Mouse (Mus musculus) neutrophil, adult 65 days (primary cell): ENCODE measurements around the gene Ing5. TPM values are rescaled to one million over a fixed set of nuclear protein-coding genes. Genes with fewer than 3 reads are reported as not detected.

Experiments used
- total RNA-seq: library from RNA; stranded (reverse); gene quantifications from 2 replicates; pipeline ENCODE4 v1.2.4, GENCODE M21; 2023

Gene Ing5
- total RNA-seq, result 33.9 and 43.8 TPM in 2 replicates

GRCm38 (mm10) chr1:93803556-93804507 lies at the start of gene Ing5:
Gene Ing5 (plus strand): TSS chr1:93803965.

GRCm38 (mm10) chr1:93754573-93755290 lies 49.0 kb upstream of the Ing5 start, which contains the start of gene Thap4:
Gene Thap4 (minus strand): TSS chr1:93754864.

DNA sequence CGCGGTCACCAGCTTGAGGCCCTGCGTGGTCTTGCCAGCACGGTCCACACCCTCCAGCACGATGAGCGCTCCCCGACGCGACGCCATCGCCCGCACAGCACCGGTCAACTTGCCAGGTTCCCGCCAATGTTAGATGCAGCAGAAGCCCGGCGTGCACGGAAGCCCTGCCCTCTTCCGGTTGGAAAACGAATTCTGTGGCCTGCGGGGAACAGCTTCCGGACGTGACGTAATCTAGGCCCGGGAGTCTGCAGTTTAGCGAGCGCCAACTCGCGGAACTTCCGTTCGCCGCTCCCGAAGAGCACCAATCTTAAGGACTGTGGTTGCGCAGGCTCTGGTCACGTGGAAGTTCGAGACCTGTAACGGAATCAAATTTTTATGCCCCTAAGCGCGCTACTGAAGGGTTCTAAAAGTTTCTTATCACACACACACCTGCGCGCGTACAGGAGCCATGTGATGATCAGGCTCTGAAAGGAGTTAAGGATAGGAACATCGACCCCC lies 2.0 kb upstream of the Ing5 start, which contains the start of gene Dtymk:
Gene Dtymk, minus strand, starts transcription at position 194 of the 498 bp plus-strand sequence.

GRCm38 (mm10) chr1:93824609-93825008 lies 20.8 kb downstream of the Ing5 start, which contains the start of gene D2hgdh:
Gene D2hgdh (plus strand): TSS chr1:93824909.

GRCm38 (mm10) chr1:93861048-93861447 lies 57.3 kb downstream of the Ing5 start, which contains the start of gene Gal3st2:
Gene Gal3st2 (plus strand): TSS chr1:93861306.

Other genes with a start within 250 kb of the Ing5 start
- gene Stk25, start 145.3 kb upstream of the Ing5 start, total RNA-seq, result 27.6 and 31.9 TPM in 2 replicates
- not detected in 2 replicates for gene Bok, start 118.3 kb upstream of the Ing5 start, total RNA-seq
- gene Atg4b, start 52.5 kb upstream of the Ing5 start, total RNA-seq, result 74.6 and 112 TPM in 2 replicates
- 27.1 and 29.3 TPM in 2 replicates for gene Thap4, start 49.1 kb upstream of the Ing5 start, total RNA-seq
- 28.1 and 38.4 TPM in 2 replicates for gene Dtymk, start 2.0 kb upstream of the Ing5 start, total RNA-seq
- 15.4 and 23.4 TPM in 2 replicates for gene D2hgdh, start 20.9 kb downstream of the Ing5 start, total RNA-seq
- 0.25 and 0.44 TPM in 2 replicates for gene Gal3st2, start 57.3 kb downstream of the Ing5 start, total RNA-seq
- 0.47 TPM in 1 of 2 replicates, not detected in the other for gene Gal3st2b, start 114.3 kb downstream of the Ing5 start, total RNA-seq
- gene Gal3st2c, start 186.5 kb downstream of the Ing5 start, total RNA-seq, result 0.09 and 0.11 TPM in 2 replicates
- not detected in 2 replicates for gene Neu4, start 216.5 kb downstream of the Ing5 start, total RNA-seq
- not detected in 2 replicates for gene Pdcd1, start 248.6 kb downstream of the Ing5 start, total RNA-seq